Mouse (Mus musculus): ENCODE measurements around the gene Gm21943. TPM values are rescaled to one million over a fixed set of nuclear protein-coding genes. Genes with fewer than 3 reads are reported as not detected.
"Not testable (repeated sequence)": the region's sequence is repeated elsewhere in the genome, so short reads cannot be mapped to it uniquely, and the experiment has no call there.

Gm21943 gene
- polyA plus RNA-seq (2014; fragmentation: Nextera tagmentation; extraction: Ambion mirVana): not detected in 2 replicates

DNA sequence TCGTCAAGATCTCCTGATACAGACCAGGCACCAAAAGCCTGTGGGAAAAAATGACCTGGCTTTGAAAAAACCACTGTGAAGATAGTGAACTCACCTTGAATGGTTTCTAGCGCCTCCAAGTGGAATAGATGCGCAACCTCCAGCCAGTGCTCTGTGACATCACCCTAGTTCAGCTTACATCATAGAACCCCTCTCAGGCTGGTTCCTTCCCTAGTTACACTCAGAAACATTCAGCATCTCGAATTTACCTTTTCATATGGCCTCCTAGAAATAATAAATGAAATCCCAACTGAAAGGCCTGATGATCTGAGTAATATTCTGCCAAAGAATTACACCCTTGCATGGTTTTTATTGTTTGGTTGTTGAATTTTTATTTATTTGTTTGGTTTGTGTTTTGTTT, at the start of gene Gm21943:
Gene Gm21943, minus strand, starts transcription at position 101 of the 400 bp plus-strand sequence.
- H3K36me3 ChIP-seq (ENCODE audit: control insufficient read depth, insufficient read depth, low read length); ATAC-seq (replicated peaks; ENCODE audit: insufficient number of reproducible peaks, low FRiP score, low TSS enrichment); H3K9me3 ChIP-seq (replicated peaks; ENCODE audit: control insufficient read depth, low read length); H3K27me3 ChIP-seq (ENCODE audit: control insufficient read depth, insufficient read depth, low read length); H3K4me2 ChIP-seq; H3K4me3 ChIP-seq (ENCODE audit: low read depth, low read length); H3K9ac ChIP-seq (ENCODE audit: low read depth, low read length); H3K4me1 ChIP-seq (ENCODE audit: control insufficient read depth, insufficient read depth, low read length); H3K27ac ChIP-seq (ENCODE audit: low read depth, low read length): not testable (repeated sequence)
- no CpG with 5 or more reads among the region's 4 CpGs for WGBS (ENCODE audit: insufficient replicate concordance)

Other genes with a start within 250 kb of the Gm21943 start
- not detected in 2 replicates for gene Gm28961, start 172.0 kb upstream of the Gm21943 start, polyA plus RNA-seq (2014; fragmentation: Nextera tagmentation; extraction: Ambion mirVana)

All from heart, embryonic 11.5 days (tissue).